In genomic region chr19:5653969-5654719, GRCm38 (mm10) we compare ENCODE assay signal across 8 mouse cellular contexts. TPM values are rescaled to one million over a fixed set of nuclear protein-coding genes. Genes with fewer than 3 reads are reported as not detected.
A peak's percentile ranks its signal among the peaks of the same experiment; 100 is the strongest.
DNase-seq lines count a peak whose midpoint lies in the region; ATAC-seq lines count a peak whose summit lies in the region.

No protein-coding gene starts in this region.

- peak overlapping the region; percentile 56 for H3K4me3 ChIP-seq in heart, embryonic 10.5 days
- H3K4me3 ChIP-seq in hindbrain, embryonic 13.5 days = peak overlapping the region; percentile 41

- intact Hi-C loops in gastrocnemius, postnatal 14 days (cut with DNase I; ENCODE audit: low total_unique reads) = no loop called here

- peaks cover 49% of the 10 kb centered on the region for H3K27me3 ChIP-seq in heart, embryonic 10.5 days (ENCODE audit: insufficient read depth, poor library complexity, severe bottlenecking)
- H3K27me3 ChIP-seq in hindbrain, embryonic 13.5 days = peaks cover 42% of the 10 kb centered on the region

- peaks cover 27% of the 10 kb centered on the region for H3K4me1 ChIP-seq in heart, embryonic 10.5 days
- H3K4me1 ChIP-seq in hindbrain, embryonic 13.5 days (replicated peaks) = peaks cover 21% of the 10 kb centered on the region

- H3K4me2 ChIP-seq in hindbrain, embryonic 13.5 days = peak overlapping the region; percentile 59

- 0 out of 2 replicates have a peak, but pooled peaks have one; percentile 29 for ATAC-seq in hindbrain, embryonic 13.5 days (ENCODE audit: low FRiP score)

- H3K36me3 ChIP-seq in heart, embryonic 10.5 days = peaks cover 79% of the 10 kb centered on the region
- 0 out of 2 replicates have a peak, but pooled peaks cover 5% of the 10 kb centered on the region for H3K36me3 ChIP-seq in hindbrain, embryonic 13.5 days

- WGBS in heart, embryonic 10.5 days = 13% methylated on average over 62 of the region's 62 CpGs
- 7% methylated on average over 62 of the region's 62 CpGs for WGBS in hindbrain, embryonic 13.5 days

- no peaks in the 10 kb centered on the region for H3K9me3 ChIP-seq in heart, embryonic 10.5 days
- no peaks in the 10 kb centered on the region for H3K9me3 ChIP-seq in hindbrain, embryonic 13.5 days

- H3K27ac ChIP-seq in heart, embryonic 10.5 days = peak overlapping the region; percentile 69
- H3K27ac ChIP-seq in hindbrain, embryonic 13.5 days = no peak overlapping the region

- H3K9ac ChIP-seq in hindbrain, embryonic 13.5 days = peak overlapping the region; percentile 68

- no peak for DNase-seq in heart, embryonic 10.5 days (ENCODE audit: low spot score)
- no peak for DNase-seq in heart, postnatal 4 days
- DNase-seq in brain, adult 2 months (ENCODE audit: low read depth, low spot score) = peak; percentile 52
- DNase-seq in lung, postnatal 36 days = peak; percentile 32
- DNase-seq in spleen, postnatal 36 days (ENCODE audit: low spot score in 2 of 2) = no peak
- no peak for DNase-seq in gastrocnemius, postnatal 14 days
- DNase-seq in B cell, adult 2 months = no peak

RNA-seq across cellular contexts. Expression of gene Sipa1, which starts 9.4 kb away (rescaled TPM):
- 24.7 and 28.9 TPM in 2 replicates for polyA plus RNA-seq in heart, embryonic 10.5 days (2016; fragmentation: Nextera tagmentation; extraction: Ambion mirVana)
- 10 to 100 TPM; 40.2 to 42.2 TPM for total RNA-seq in heart, postnatal 4 days (2021)
- polyA plus RNA-seq in hindbrain, embryonic 13.5 days (2015; fragmentation: Nextera tagmentation; extraction: Ambion mirVana) = 15.0 and 15.4 TPM in 2 replicates
- 10 to 100 TPM; 19.3 to 22.4 TPM for total RNA-seq in gastrocnemius, postnatal 14 days (2021)

RNA-seq across cellular contexts. Expression of gene Rela, which starts 16.9 kb away (rescaled TPM):
- polyA plus RNA-seq in heart, embryonic 10.5 days (2016; fragmentation: Nextera tagmentation; extraction: Ambion mirVana) = 36.8 and 38.1 TPM in 2 replicates
- 10 to 100 TPM; 33.0 to 38.6 TPM for total RNA-seq in heart, postnatal 4 days (2021)
- 30.1 and 35.2 TPM in 2 replicates for polyA plus RNA-seq in hindbrain, embryonic 13.5 days (2015; fragmentation: Nextera tagmentation; extraction: Ambion mirVana)
- 10 to 100 TPM; 17.1 to 21.9 TPM for total RNA-seq in gastrocnemius, postnatal 14 days (2021)

RNA-seq across cellular contexts. Expression of gene Map3k11, which starts 34.4 kb away (rescaled TPM):
- 33.6 and 36.0 TPM in 2 replicates for polyA plus RNA-seq in heart, embryonic 10.5 days (2016; fragmentation: Nextera tagmentation; extraction: Ambion mirVana)
- total RNA-seq in heart, postnatal 4 days (2021) = 10 to 100 TPM; 39.8 to 40.0 TPM
- polyA plus RNA-seq in hindbrain, embryonic 13.5 days (2015; fragmentation: Nextera tagmentation; extraction: Ambion mirVana) = 11.6 and 14.4 TPM in 2 replicates
- total RNA-seq in gastrocnemius, postnatal 14 days (2021) = 10 to 100 TPM; 16.7 TPM

RNA-seq across cellular contexts. Expression of gene Pcnx3, which starts 34.6 kb away (rescaled TPM):
- 20.1 and 26.3 TPM in 2 replicates for polyA plus RNA-seq in heart, embryonic 10.5 days (2016; fragmentation: Nextera tagmentation; extraction: Ambion mirVana)
- total RNA-seq in heart, postnatal 4 days (2021) = 10 to 100 TPM; 42.5 to 42.7 TPM
- polyA plus RNA-seq in hindbrain, embryonic 13.5 days (2015; fragmentation: Nextera tagmentation; extraction: Ambion mirVana) = 21.3 and 24.4 TPM in 2 replicates
- total RNA-seq in gastrocnemius, postnatal 14 days (2021) = 10 to 100 TPM; 15.3 to 17.6 TPM

RNA-seq across cellular contexts. Expression of gene Kat5, which starts 44.1 kb away (rescaled TPM):
- 33.2 and 35.4 TPM in 2 replicates for polyA plus RNA-seq in heart, embryonic 10.5 days (2016; fragmentation: Nextera tagmentation; extraction: Ambion mirVana)
- total RNA-seq in heart, postnatal 4 days (2021) = 10 to 100 TPM; 38.3 to 49.2 TPM
- 77.2 and 79.7 TPM in 2 replicates for polyA plus RNA-seq in hindbrain, embryonic 13.5 days (2015; fragmentation: Nextera tagmentation; extraction: Ambion mirVana)
- total RNA-seq in gastrocnemius, postnatal 14 days (2021) = 10 to 100 TPM; 22.0 to 25.9 TPM

Comparison
In these comparisons a context has a peak if more than half of its experiments do, and no peak if none do; other contexts are left out.
1. DNase-seq: peak in brain, adult 2 months (single experiment) and lung, postnatal 36 days (single experiment); none in heart, embryonic 10.5 days (single experiment), heart, postnatal 4 days (single experiment), spleen, postnatal 36 days (0 of 2), gastrocnemius, postnatal 14 days (single experiment) and B cell, adult 2 months (0 of 2).